In the genomic region with DNA sequence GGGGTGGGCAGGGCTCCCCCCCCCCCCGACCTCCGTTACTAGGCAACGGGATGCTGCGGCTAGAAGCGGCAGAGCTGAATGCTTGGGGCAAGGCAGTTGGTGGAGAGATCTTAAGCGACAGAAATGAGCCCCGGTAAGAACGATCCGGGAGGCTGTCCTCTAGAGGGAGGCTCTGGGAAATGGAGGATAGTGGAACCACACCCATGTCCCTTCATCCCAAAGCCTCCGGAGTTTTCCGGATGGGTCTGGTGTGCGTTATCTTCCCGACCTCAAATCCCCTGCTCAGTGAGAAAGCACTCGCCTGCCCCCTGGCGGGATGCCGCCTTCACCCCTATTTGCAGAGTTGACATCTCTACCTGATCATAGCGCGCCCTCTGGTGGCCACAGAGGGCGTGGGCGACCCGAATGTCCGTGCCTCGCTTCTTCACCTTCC, we compare ENCODE assay signal across 8 mouse cellular contexts. TPM values are rescaled to one million over a fixed set of nuclear protein-coding genes. Genes with fewer than 3 reads are reported as not detected.
DNase-seq lines count a peak whose midpoint lies in the region; ATAC-seq and TF ChIP-seq lines count a peak whose summit lies in the region.

A gene (plus strand): TSS at position 38 of the 433 bp plus-strand sequence.

- ATAC-seq in erythroblast, adult 5-6 weeks (replicated peaks; ENCODE audit: low FRiP score, poor library complexity, severe bottlenecking), result peak; percentile 77
- ATAC-seq in kidney, embryonic 14.5 days (ENCODE audit: low FRiP score, low TSS enrichment), result peak; percentile 82
- ATAC-seq in limb, embryonic 14.5 days (ENCODE audit: low FRiP score, low read depth), result peak; percentile 86
- peak; percentile 92 for ATAC-seq in midbrain, postnatal 0 days (ENCODE audit: low FRiP score)

- H3K9ac ChIP-seq in kidney, embryonic 14.5 days (ENCODE audit: low read depth, low read length), result no peak within 1 kb of the TSS
- H3K9ac ChIP-seq in limb, embryonic 14.5 days (ENCODE audit: low read depth, low read length, severe bottlenecking), result no peak within 1 kb of the TSS
- H3K9ac ChIP-seq in midbrain, postnatal 0 days (replicated peaks; ENCODE audit: low read length, poor library complexity, severe bottlenecking), result 0 out of 2 replicates have a peak within 1 kb of the TSS, but pooled peaks have one; percentile 13

- no peaks in the 10 kb centered on the region for H3K79me2 ChIP-seq in C2C12 (ENCODE audit: control insufficient read depth, insufficient read depth)

- peak; percentile 94 for DNase-seq in brain, adult 2 months (ENCODE audit: low read depth, low spot score)
- DNase-seq in heart, embryonic 10.5 days (ENCODE audit: low spot score), result peak; percentile 94
- peak; percentile 95 for DNase-seq in limb, embryonic 14.5 days (ENCODE audit: low spot score)
- DNase-seq in midbrain, postnatal 0 days (ENCODE audit: low spot score), result peak; percentile 95
- DNase-seq in spleen, postnatal 10 days (ENCODE audit: low spot score in 2 of 2), result peak; percentile 82 to 93

- TF ChIP-seq POLR2A in limb, embryonic 14.5 days (IDR thresholded peaks at IDR 0.05; ENCODE audit: borderline replicate concordance, extremely low read depth, insufficient read depth, insufficient read length), result peak; percentile 33; the same call in 1 of the 2 replicates

- 8% methylated on average over 23 of the region's 23 CpGs for WGBS in heart, embryonic 10.5 days
- 2% methylated on average over 23 of the region's 23 CpGs for WGBS in kidney, embryonic 14.5 days
- 3% methylated on average over 23 of the region's 23 CpGs for WGBS in limb, embryonic 14.5 days
- WGBS in midbrain, postnatal 0 days, result 2% methylated on average over 23 of the region's 23 CpGs

- no peak within 1 kb of the TSS for H3ac ChIP-seq in C2C12 (ENCODE audit: control insufficient read depth, insufficient read length, low read depth)

- no peaks in the 10 kb centered on the region for H3K36me3 ChIP-seq in C2C12 (ENCODE audit: control insufficient read depth, insufficient read depth)
- peaks cover 2% of the 10 kb centered on the region; the same call in 1 of the 2 replicates for H3K36me3 ChIP-seq in heart, embryonic 10.5 days
- H3K36me3 ChIP-seq in kidney, embryonic 14.5 days (ENCODE audit: control insufficient read depth, insufficient read depth, low read length), result no peaks in the 10 kb centered on the region
- H3K36me3 ChIP-seq in limb, embryonic 14.5 days (ENCODE audit: control insufficient read depth, insufficient read depth, low read length), result no peaks in the 10 kb centered on the region
- H3K36me3 ChIP-seq in midbrain, postnatal 0 days (ENCODE audit: insufficient read depth, low read length), result no peaks in the 10 kb centered on the region

- H3K4me2 ChIP-seq in kidney, embryonic 14.5 days (replicated peaks; ENCODE audit: low read depth, low read length), result peak within 1 kb of the TSS; percentile 49
- H3K4me2 ChIP-seq in limb, embryonic 14.5 days (replicated peaks; ENCODE audit: low read depth, low read length, severe bottlenecking), result peak within 1 kb of the TSS; percentile 56
- peak within 1 kb of the TSS; percentile 50 for H3K4me2 ChIP-seq in midbrain, postnatal 0 days (ENCODE audit: low read depth, low read length, poor library complexity, severe bottlenecking)

- peak within 1 kb of the TSS; percentile 45 for H3K27ac ChIP-seq in heart, embryonic 10.5 days
- H3K27ac ChIP-seq in kidney, embryonic 14.5 days (ENCODE audit: low read depth, low read length), result no peak within 1 kb of the TSS
- H3K27ac ChIP-seq in limb, embryonic 14.5 days (replicated peaks; ENCODE audit: low read depth, low read length), result no peak within 1 kb of the TSS
- H3K27ac ChIP-seq in midbrain, postnatal 0 days (ENCODE audit: low read depth, low read length), result no peak within 1 kb of the TSS

- H3K27me3 ChIP-seq in C2C12 (ENCODE audit: control insufficient read depth, insufficient read depth, insufficient read length), result peaks cover 10% of the 10 kb centered on the region
- H3K27me3 ChIP-seq in heart, embryonic 10.5 days (ENCODE audit: insufficient read depth, poor library complexity, severe bottlenecking), result no peaks in the 10 kb centered on the region
- H3K27me3 ChIP-seq in kidney, embryonic 14.5 days (ENCODE audit: control insufficient read depth, insufficient read depth, low read length), result no peaks in the 10 kb centered on the region
- no peaks in the 10 kb centered on the region for H3K27me3 ChIP-seq in limb, embryonic 14.5 days (ENCODE audit: control insufficient read depth, insufficient read depth, low read length)
- peaks cover 4% of the 10 kb centered on the region; the same call in 1 of the 2 replicates for H3K27me3 ChIP-seq in midbrain, postnatal 0 days (ENCODE audit: insufficient read depth, low read length)

- no peaks in the 10 kb centered on the region for H3K4me1 ChIP-seq in heart, embryonic 10.5 days
- H3K4me1 ChIP-seq in kidney, embryonic 14.5 days (ENCODE audit: control insufficient read depth, insufficient read depth, low read length), result no peaks in the 10 kb centered on the region
- H3K4me1 ChIP-seq in limb, embryonic 14.5 days (ENCODE audit: control insufficient read depth, insufficient read depth, low read length), result 0 out of 2 replicates have a peak, but pooled peaks cover 3% of the 10 kb centered on the region
- H3K4me1 ChIP-seq in midbrain, postnatal 0 days (ENCODE audit: insufficient read depth, low read length), result no peaks in the 10 kb centered on the region

- 0 out of 2 replicates have a peak, but pooled peaks cover 3% of the 10 kb centered on the region for H3K9me3 ChIP-seq in heart, embryonic 10.5 days
- H3K9me3 ChIP-seq in kidney, embryonic 14.5 days (ENCODE audit: control insufficient read depth, low read length), result peaks cover 5% of the 10 kb centered on the region; the same call in 1 of the 2 replicates
- H3K9me3 ChIP-seq in limb, embryonic 14.5 days (ENCODE audit: control insufficient read depth, low read length), result no peaks in the 10 kb centered on the region; the same call in 1 of the 2 replicates
- H3K9me3 ChIP-seq in midbrain, postnatal 0 days (ENCODE audit: low read length), result no peaks in the 10 kb centered on the region

- TF ChIP-seq CTCF in C2C12 (IDR thresholded peaks at IDR 0.05; ENCODE audit: control insufficient read depth, insufficient read depth, insufficient read length), result peak; percentile 99
- peak; percentile 100 for TF ChIP-seq CTCF in midbrain, postnatal 0 days (IDR thresholded peaks at IDR 0.05)

- H3K79me3 ChIP-seq in C2C12 (ENCODE audit: low read depth), result no peaks in the 10 kb centered on the region

- no peak within 1 kb of the TSS for H3K4me3 ChIP-seq in C2C12 (ENCODE audit: insufficient read depth, poor library complexity, severe bottlenecking)
- peak within 1 kb of the TSS; percentile 48 for H3K4me3 ChIP-seq in heart, embryonic 10.5 days
- H3K4me3 ChIP-seq in kidney, embryonic 14.5 days (ENCODE audit: low read length), result peak within 1 kb of the TSS; percentile 30
- H3K4me3 ChIP-seq in limb, embryonic 14.5 days (replicated peaks; ENCODE audit: low read length), result peak within 1 kb of the TSS; percentile 33
- peak within 1 kb of the TSS; percentile 37 for H3K4me3 ChIP-seq in midbrain, postnatal 0 days (ENCODE audit: low read depth, low read length)

TF ChIP-seq in C2C12, 6 proteins besides CTCF, POLR2A, EP300 and RAD21:
- TF ChIP-seq MAX (IDR thresholded peaks at IDR 0.05) (no peak), FOSL1 (IDR thresholded peaks at IDR 0.05; ENCODE audit: insufficient read depth, low read length, poor library complexity, severe bottlenecking) (no peak), MYOG (IDR thresholded peaks at IDR 0.05; ENCODE audit: control insufficient read depth, extremely low read depth, insufficient read length) (no peak), CEBPB (IDR thresholded peaks at IDR 0.05; ENCODE audit: low read depth) (no peak), MYOD1 (IDR thresholded peaks at IDR 0.05; ENCODE audit: control insufficient read depth, insufficient read length, low read depth) (no peak), USF1 (IDR thresholded peaks at IDR 0.05; ENCODE audit: low read depth) (no peak)
TF ChIP-seq in C2C12: peak in this region for 0.

RNA-seq across cellular contexts. Expression of the gene that starts here (rescaled TPM):
- polyA plus RNA-seq in C2C12 (2012; fragmentation: generic; extraction: Trizol), result not detected
- total RNA-seq in erythroblast, adult 5-6 weeks (2015; ENCODE audit: low replicate concordance), result not detected in 2 replicates
- not detected in 2 replicates for total RNA-seq in erythroblast, adult 5-6 weeks (2017; ENCODE audit: low replicate concordance)
- polyA plus RNA-seq in heart, embryonic 10.5 days (2016; fragmentation: Nextera tagmentation; extraction: Ambion mirVana), result 0.08 TPM in 1 of 2 replicates, not detected in the other
- not detected in 2 replicates for polyA plus RNA-seq in kidney, embryonic 14.5 days (2014; fragmentation: Nextera tagmentation; extraction: Ambion mirVana)
- 0.06 and 0.09 TPM in 2 replicates for polyA plus RNA-seq in limb, embryonic 14.5 days (2012; rRNA removed)
- polyA plus RNA-seq in limb, embryonic 14.5 days (2014; fragmentation: Nextera tagmentation; extraction: Ambion mirVana), result 0.12 and 0.26 TPM in 2 replicates
- total RNA-seq in midbrain, postnatal 0 days (2014; rRNA removed), result 0.16 TPM in 1 of 2 replicates, not detected in the other
- 0.07 and 0.10 TPM in 2 replicates for polyA plus RNA-seq in midbrain, postnatal 0 days (2015; fragmentation: Nextera tagmentation; extraction: Ambion mirVana)

Comparison
In these comparisons a context has a peak if more than half of its experiments do, and no peak if none do; other contexts are left out.
1. Peak in ATAC-seq in erythroblast, adult 5-6 weeks; RNA of the gene not detected or under 1 TPM.
2. Peak in DNase-seq, H3K4me3 ChIP-seq and H3K27ac ChIP-seq in heart, embryonic 10.5 days; RNA of the gene not detected or under 1 TPM.
3. Peak in ATAC-seq, H3K4me3 ChIP-seq and H3K4me2 ChIP-seq in kidney, embryonic 14.5 days; RNA of the gene not detected or under 1 TPM.
4. Peak in DNase-seq, ATAC-seq, H3K4me3 ChIP-seq and H3K4me2 ChIP-seq in limb, embryonic 14.5 days; RNA of the gene not detected or under 1 TPM.
5. Peak in DNase-seq, ATAC-seq, H3K4me3 ChIP-seq, H3K9ac ChIP-seq and H3K4me2 ChIP-seq in midbrain, postnatal 0 days; RNA of the gene not detected or under 1 TPM.